Mouse (Mus musculus) liver, postnatal 0 days (tissue): ENCODE results near the gene Sema7a. TPM values are rescaled to one million over a fixed set of nuclear protein-coding genes. Genes with fewer than 3 reads are reported as not detected.

Experiments
- ATAC-seq: fragments of 200-750 bp; cut with Nextera tagmentation; 2 replicates; pipeline ENCODE4 v1.8.0; 2017; ENCODE audit warnings: mild to moderate bottlenecking, moderate library complexity
- DNase-seq: peaks from one replicate; pipeline ENCODE4 v3.0.0-alpha.2; 2016
- H3K27ac ChIP-seq: fragments of 300-500 bp; sonication (generic); 2 replicates; pipeline ENCODE4 v1.5.1; 2014; ENCODE audit warnings: antibody characterized with exemption, moderate library complexity, mild to moderate bottlenecking, low read depth
- H3K27me3 ChIP-seq: fragments of 300-500 bp; sonication (generic); 2 replicates; pipeline ENCODE4 v1.6.1; 2014; ENCODE audit warnings: low read length, control low read depth, mixed read lengths; ENCODE audit not compliant: insufficient read depth
- H3K36me3 ChIP-seq: fragments of 300-500 bp; sonication (generic); replicated peaks from 2 replicates; pipeline ENCODE4 v1.6.1; 2014; ENCODE audit warnings: mild to moderate bottlenecking, control low read depth, low read length, moderate library complexity, mixed read lengths; ENCODE audit not compliant: insufficient read depth
- H3K4me1 ChIP-seq: fragments of 300-500 bp; sonication (generic); 2 replicates; pipeline ENCODE4 v1.6.1; 2014; ENCODE audit warnings: antibody characterized with exemption, mild to moderate bottlenecking, control low read depth; ENCODE audit not compliant: insufficient read depth
- H3K4me2 ChIP-seq: fragments of 300-500 bp; sonication (generic); 2 replicates; pipeline ENCODE4 v1.6.1; 2014; ENCODE audit warnings: low read depth, mild to moderate bottlenecking, low read length, moderate library complexity, mixed read lengths
- H3K4me3 ChIP-seq: fragments of 300-500 bp; sonication (generic); 2 replicates; pipeline ENCODE4 v1.5.1; 2014; ENCODE audit warnings: low read depth, low read length
- H3K9ac ChIP-seq: fragments of 300-500 bp; sonication (generic); replicated peaks from 2 replicates; pipeline ENCODE4 v1.6.1; 2014; ENCODE audit warnings: mild to moderate bottlenecking, moderate library complexity
- H3K9me3 ChIP-seq: fragments of 300-500 bp; sonication (generic); 2 replicates; pipeline ENCODE4 v1.6.1; 2016; ENCODE audit warnings: mild to moderate bottlenecking, control low read depth, low read length, mixed read lengths
- CTCF ChIP-seq: sonication (generic); IDR thresholded peaks from 2 replicates; pipeline ENCODE4 v1.5.1; 2016; ENCODE audit warnings: antibody characterized with exemption, low read depth
- EP300 ChIP-seq: IDR thresholded peaks from 2 replicates; pipeline ENCODE4 v1.6.1; 2016; ENCODE audit warnings: antibody characterized with exemption, low read depth, mild to moderate bottlenecking
- WGBS: fragments of 180-500 bp; shearing (Covaris S2); extraction: QIAGEN DNeasy Blood & Tissue Kit; methylation state at CpG from one replicate; pipeline ENCODE4 v1.1.7; 2014; ENCODE audit not compliant: insufficient replicate concordance; 5-methylcytosine and 5-hydroxymethylcytosine counted together
- polyA plus RNA-seq: library from polyadenylated mRNA; unstranded; fragments of >200 nt; fragmentation: Nextera tagmentation; extraction: Ambion mirVana; gene quantifications from 2 replicates; pipeline ENCODE4 v1.2.1, GENCODE M21; 2015

The Sema7a gene
- polyA plus RNA-seq, 1 experiment from 2014 or later: not detected

- ATAC-seq (no peak), DNase-seq (no peak)
- H3K4me3 ChIP-seq: no peak overlapping the region
- no peak overlapping the region for H3K9ac ChIP-seq
- WGBS: 78% methylated on average over 8 of the region's 8 CpGs
- H3K4me1 ChIP-seq: no peaks in the 10 kb centered on the region
- no peaks in the 10 kb centered on the region for H3K27me3 ChIP-seq
- no peaks in the 10 kb centered on the region for H3K36me3 ChIP-seq
- H3K27ac ChIP-seq: no peak overlapping the region
- H3K9me3 ChIP-seq: no peaks in the 10 kb centered on the region
- TF ChIP-seq CTCF (no peak), EP300 (no peak)
- no peak overlapping the region for H3K4me2 ChIP-seq
Observed at GRCm38 (mm10) chr9:58011552-58011951, 71.6 kb downstream of the Sema7a start.

Other genes starting within 250 kb of the Sema7a start
- gene Edc3, start 231.6 kb upstream of the Sema7a start, polyA plus RNA-seq: 9.9 and 13.2 TPM in 2 replicates
- 40.2 and 40.4 TPM in 2 replicates for gene Clk3, start 174.3 kb upstream of the Sema7a start, polyA plus RNA-seq
- gene Arid3b, start 103.3 kb upstream of the Sema7a start, polyA plus RNA-seq: 4.6 and 4.7 TPM in 2 replicates
- 51.2 and 51.4 TPM in 2 replicates for gene Ubl7, start 29.1 kb upstream of the Sema7a start, polyA plus RNA-seq
- 0.43 and 0.51 TPM in 2 replicates for gene Cyp11a1, start 66.3 kb downstream of the Sema7a start, polyA plus RNA-seq
- gene Stra6, start 123.7 kb downstream of the Sema7a start, polyA plus RNA-seq: not detected in 2 replicates
- gene Ccdc33, start 178.7 kb downstream of the Sema7a start, polyA plus RNA-seq: not detected in 2 replicates